Mouse (Mus musculus): ENCODE data around the gene Fcgr1. TPM values are rescaled to one million over a fixed set of nuclear protein-coding genes. Genes with fewer than 3 reads are reported as not detected.
"Not testable (repeated sequence)": the region's sequence is repeated elsewhere in the genome, so short reads cannot be mapped to it uniquely, and the experiment has no call there.

Gene Fcgr1
- polyA plus RNA-seq, 1 experiment from 2014 or later: 4.7 TPM

DNA sequence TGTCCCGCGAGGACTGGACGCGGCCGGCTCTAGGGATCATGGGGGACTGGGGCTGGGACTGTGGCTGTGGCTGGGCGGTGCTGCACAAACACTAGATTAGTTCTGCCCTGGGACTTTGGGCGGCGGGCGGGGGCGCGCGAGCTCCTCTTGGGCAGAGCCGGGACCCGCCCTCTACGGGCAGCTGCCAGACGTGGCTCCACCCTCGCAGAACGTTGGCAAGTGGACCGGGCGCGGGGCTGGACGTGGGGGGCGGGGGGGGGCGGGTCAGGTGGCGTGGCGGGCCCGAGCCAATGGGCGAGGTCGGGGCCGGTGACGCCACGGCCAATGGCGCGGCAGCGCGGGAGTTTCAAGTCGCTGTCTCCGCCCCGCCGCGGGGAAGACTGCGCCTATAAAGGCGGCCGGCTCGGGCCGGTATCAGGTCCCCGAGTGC is 47.3 kb downstream of the Fcgr1 start, which contains the start of gene Hist2h3c1:
Gene Hist2h3c1 (plus strand): TSS at position 259 of the 430 bp plus-strand sequence.
- 0% methylated on average over 11 of the region's 47 CpGs for WGBS (ENCODE audit: insufficient replicate concordance)
- H3K4me1 ChIP-seq (replicated peaks): peaks cover 64% of the 10 kb centered on the region
- peak; percentile 82 for ATAC-seq (ENCODE audit: insufficient read depth)

DNA sequence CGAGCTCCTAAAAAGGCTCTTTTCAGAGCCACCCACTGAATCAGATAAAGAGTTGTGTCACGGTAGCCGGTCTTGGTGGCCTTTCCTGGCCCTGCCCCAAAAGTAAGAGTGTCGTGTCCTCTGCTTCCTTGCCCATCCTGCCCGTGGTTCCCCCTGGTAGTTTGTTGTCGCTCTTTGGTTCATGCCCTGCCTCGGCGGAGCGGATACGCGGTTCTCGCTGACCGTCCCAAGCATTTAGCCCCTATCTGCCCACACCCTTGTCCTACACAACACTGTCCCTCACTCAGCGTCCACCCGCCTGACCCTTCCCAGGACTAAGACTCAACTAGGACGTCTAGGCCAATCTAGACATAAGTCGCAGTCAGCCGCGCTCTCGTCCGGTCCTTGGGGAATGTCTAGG is 47.8 kb downstream of the Fcgr1 start:
- Histone ChIP-seq H3K4me1 (replicated peaks) (peaks cover 64% of the 10 kb centered on the region), H3K27ac (replicated peaks) (peak overlapping the region; percentile 90), H3K4me3 (replicated peaks) (peak overlapping the region; percentile 44)
- H3K9me3 ChIP-seq (replicated peaks); H3K36me3 ChIP-seq (replicated peaks); H3K27me3 ChIP-seq; H3K4me2 ChIP-seq; H3K9ac ChIP-seq: not testable (repeated sequence)
- under 1% methylated on average over 11 of the region's 21 CpGs for WGBS (ENCODE audit: insufficient replicate concordance)
- ATAC-seq (ENCODE audit: insufficient read depth): peak; percentile 56

More for the DNA sequence above, 47.3 kb downstream of the Fcgr1 start, which contains the start of gene Hist2h3c1:
- Histone ChIP-seq H3K4me3 (replicated peaks) (peak within 1 kb of the TSS; percentile 63), H3K27ac (replicated peaks) (peak within 1 kb of the TSS; percentile 96), H3K4me2 (peak within 1 kb of the TSS; percentile 62), H3K9ac (peak within 1 kb of the TSS; percentile 69)
- H3K9me3 ChIP-seq (replicated peaks); H3K27me3 ChIP-seq; H3K36me3 ChIP-seq (replicated peaks): not testable (repeated sequence)

- H3K9ac ChIP-seq: peak within 1 kb of the TSS; percentile 90
- peak within 1 kb of the TSS; percentile 98 for H3K27ac ChIP-seq (replicated peaks)
- not testable (repeated sequence) for H3K9me3 ChIP-seq (replicated peaks); H3K36me3 ChIP-seq (replicated peaks); H3K27me3 ChIP-seq
- WGBS (ENCODE audit: insufficient replicate concordance): under 1% methylated on average over 45 of the region's 88 CpGs
- peak within 1 kb of the TSS; percentile 80 for H3K4me2 ChIP-seq
- peak within 1 kb of the TSS; percentile 63 for H3K4me3 ChIP-seq (replicated peaks)
- peak; percentile 65 for ATAC-seq (ENCODE audit: insufficient read depth)
- peaks cover 60% of the 10 kb centered on the region for H3K4me1 ChIP-seq (replicated peaks)
Observed at GRCm38 (mm10) chr3:96245003-96245886, 48.5 kb downstream of the Fcgr1 start, which contains the start of gene Hist2h2aa1. Gene Hist2h2aa1 (plus strand): TSS chr3:96245497.

DNA sequence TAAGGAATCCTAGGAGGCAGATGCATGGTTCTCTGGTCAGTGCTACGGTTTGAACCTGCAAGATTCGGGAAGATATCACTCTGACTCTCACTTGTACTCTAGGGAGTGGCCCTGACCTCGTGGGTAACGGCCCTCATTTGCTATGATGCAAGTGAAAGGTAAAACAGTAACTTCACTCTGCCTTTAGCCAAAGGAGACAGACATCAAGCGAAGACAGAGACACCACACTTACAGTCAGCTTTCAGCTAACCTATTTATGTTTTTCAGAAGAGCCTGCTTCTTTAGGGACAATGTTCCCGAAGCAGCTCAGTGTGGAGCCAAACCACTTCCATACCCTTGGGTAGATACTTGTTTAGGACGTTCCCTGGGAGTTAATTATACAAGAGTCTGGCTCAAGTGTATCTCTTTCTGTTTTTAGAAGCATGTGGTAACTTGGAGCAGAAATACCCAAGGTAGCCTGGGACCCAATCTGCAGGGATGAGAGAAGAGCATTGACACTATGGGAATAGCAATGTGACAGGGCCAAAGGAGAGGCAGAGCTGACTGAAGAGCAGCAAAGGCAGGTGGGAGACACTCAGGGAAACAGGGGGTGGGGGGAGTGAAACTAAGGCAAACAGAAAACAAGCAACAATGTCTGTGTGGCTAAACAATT is 49.7 kb downstream of the Fcgr1 start:
- Histone ChIP-seq H3K4me1 (replicated peaks) (peaks cover 48% of the 10 kb centered on the region), H3K27me3 (no peaks in the 10 kb centered on the region), H3K9me3 (replicated peaks) (no peaks in the 10 kb centered on the region), H3K9ac (peak overlapping the region; percentile 90), H3K4me3 (replicated peaks) (peak overlapping the region; percentile 63), H3K4me2 (peak overlapping the region; percentile 80), H3K36me3 (replicated peaks) (no peaks in the 10 kb centered on the region), H3K27ac (replicated peaks) (peak overlapping the region; percentile 98)
- ATAC-seq (ENCODE audit: insufficient read depth): no peak
- WGBS (ENCODE audit: insufficient replicate concordance): 55% methylated on average over 7 of the region's 7 CpGs

DNA sequence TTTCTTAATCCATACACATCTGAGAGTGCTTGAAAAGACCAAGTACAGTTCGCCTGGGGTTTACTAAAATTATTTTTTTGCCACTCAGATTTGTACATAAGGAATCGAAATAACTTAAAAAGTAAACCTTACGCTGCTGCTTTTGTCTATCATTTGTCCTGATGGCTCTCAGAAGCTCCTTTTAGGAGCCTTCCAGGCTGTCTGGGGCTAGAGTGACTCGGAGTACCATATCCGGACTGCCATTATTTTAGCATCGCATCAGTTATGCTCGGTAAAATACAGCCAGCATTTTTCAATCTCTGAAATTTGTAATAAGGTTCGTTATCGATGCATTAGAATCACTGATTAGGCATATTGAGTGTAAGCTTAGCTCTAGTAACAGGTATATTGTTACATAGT is 53.0 kb downstream of the Fcgr1 start:
- peak overlapping the region; percentile 38 for H3K4me3 ChIP-seq (replicated peaks)
- peak overlapping the region; percentile 98 for H3K27ac ChIP-seq (replicated peaks)
- H3K9ac ChIP-seq: peak overlapping the region; percentile 52
- no peaks in the 10 kb centered on the region for H3K27me3 ChIP-seq
- no peaks in the 10 kb centered on the region for H3K36me3 ChIP-seq (replicated peaks)
- H3K4me1 ChIP-seq (replicated peaks): peaks cover 57% of the 10 kb centered on the region
- ATAC-seq (ENCODE audit: insufficient read depth): no peak
- 79% methylated on average over 9 of the region's 9 CpGs for WGBS (ENCODE audit: insufficient replicate concordance)
- no peaks in the 10 kb centered on the region for H3K9me3 ChIP-seq (replicated peaks)
- peak overlapping the region; percentile 64 for H3K4me2 ChIP-seq

DNA sequence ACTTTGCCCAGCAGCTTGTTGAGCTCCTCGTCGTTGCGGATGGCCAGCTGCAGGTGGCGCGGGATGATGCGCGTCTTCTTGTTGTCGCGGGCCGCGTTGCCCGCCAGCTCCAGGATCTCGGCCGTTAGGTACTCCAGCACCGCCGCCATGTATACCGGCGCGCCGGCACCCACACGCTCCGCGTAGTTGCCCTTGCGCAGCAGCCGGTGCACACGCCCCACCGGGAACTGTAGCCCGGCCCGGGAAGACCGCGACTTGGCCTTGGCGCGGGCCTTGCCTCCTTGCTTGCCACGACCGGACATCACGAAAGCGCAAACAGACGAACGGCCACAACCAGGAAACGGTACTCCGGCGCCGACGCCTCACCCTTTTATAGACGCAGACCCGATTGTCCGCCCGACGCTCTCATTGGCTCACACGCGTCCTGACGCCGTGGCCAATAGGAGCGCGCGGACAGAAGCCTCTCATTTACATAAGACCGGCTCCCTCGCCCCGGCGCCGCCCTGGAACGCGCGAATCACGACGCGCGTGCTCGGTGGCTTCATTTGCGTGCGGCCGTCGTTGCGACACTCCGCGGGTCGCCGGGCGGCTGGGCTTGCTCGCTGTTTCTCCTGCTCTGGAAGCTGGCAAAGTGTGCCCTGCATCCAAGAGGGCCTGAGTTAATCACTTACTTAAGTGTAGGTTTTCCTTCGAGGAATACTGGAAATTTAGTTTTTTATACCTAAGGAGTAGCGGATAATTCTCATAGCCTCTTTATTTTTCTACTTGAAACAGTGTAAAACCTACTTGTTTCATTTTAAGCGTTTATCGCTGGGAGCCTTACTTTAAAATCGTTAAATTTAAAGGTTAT is 53.6 kb downstream of the Fcgr1 start, which contains the start of gene Hist2h2aa2:
Gene Hist2h2aa2 (minus strand): TSS at position 328 of the 850 bp plus-strand sequence.
- ATAC-seq (ENCODE audit: insufficient read depth): peak; percentile 61
- Histone ChIP-seq H3K4me3 (replicated peaks) (peak within 1 kb of the TSS; percentile 47), H3K4me1 (replicated peaks) (peaks cover 63% of the 10 kb centered on the region), H3K27ac (replicated peaks) (peak within 1 kb of the TSS; percentile 98), H3K9ac (peak within 1 kb of the TSS; percentile 52), H3K4me2 (peak within 1 kb of the TSS; percentile 64)
- not testable (repeated sequence) for H3K9me3 ChIP-seq (replicated peaks); H3K36me3 ChIP-seq (replicated peaks); H3K27me3 ChIP-seq
- 2% methylated on average over 44 of the region's 85 CpGs for WGBS (ENCODE audit: insufficient replicate concordance)

DNA sequence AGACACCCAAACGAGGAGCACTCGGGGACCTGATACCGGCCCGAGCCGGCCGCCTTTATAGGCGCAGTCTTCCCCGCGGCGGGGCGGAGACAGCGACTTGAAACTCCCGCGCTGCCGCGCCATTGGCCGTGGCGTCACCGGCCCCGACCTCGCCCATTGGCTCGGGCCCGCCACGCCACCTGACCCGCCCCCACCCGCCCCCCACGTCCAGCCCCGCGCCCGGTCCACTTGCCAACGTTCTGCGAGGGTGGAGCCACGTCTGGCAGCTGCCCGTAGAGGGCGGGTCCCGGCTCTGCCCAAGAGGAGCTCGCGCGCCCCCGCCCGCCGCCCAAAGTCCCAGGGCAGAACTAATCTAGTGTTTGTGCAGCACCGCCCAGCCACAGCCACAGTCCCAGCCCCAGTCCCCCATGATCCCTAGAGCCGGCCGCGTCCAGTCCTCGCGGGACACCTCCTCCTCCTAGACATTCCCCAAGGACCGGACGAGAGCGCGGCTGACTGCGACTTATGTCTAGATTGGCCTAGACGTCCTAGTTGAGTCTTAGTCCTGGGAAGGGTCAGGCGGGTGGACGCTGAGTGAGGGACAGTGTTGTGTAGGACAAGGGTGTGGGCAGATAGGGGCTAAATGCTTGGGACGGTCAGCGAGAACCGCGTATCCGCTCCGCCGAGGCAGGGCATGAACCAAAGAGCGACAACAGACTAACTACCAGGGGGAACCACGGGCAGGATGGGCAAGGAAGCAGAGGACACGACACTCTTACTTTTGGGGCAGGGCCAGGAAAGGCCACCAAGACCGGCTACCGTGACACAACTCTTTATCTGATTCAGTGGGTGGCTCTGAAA is 54.6 kb downstream of the Fcgr1 start, which contains the start of gene Hist2h3c2:
Gene Hist2h3c2 (minus strand): TSS at position 174 of the 840 bp plus-strand sequence.
- Histone ChIP-seq H3K4me1 (replicated peaks) (peaks cover 58% of the 10 kb centered on the region), H3K4me3 (replicated peaks) (peak within 1 kb of the TSS; percentile 65), H3K9ac (peak within 1 kb of the TSS; percentile 77), H3K4me2 (peak within 1 kb of the TSS; percentile 75), H3K27ac (replicated peaks) (peak within 1 kb of the TSS; percentile 95)
- not testable (repeated sequence) for H3K9me3 ChIP-seq (replicated peaks); H3K36me3 ChIP-seq (replicated peaks); H3K27me3 ChIP-seq
- ATAC-seq (ENCODE audit: insufficient read depth): peak; percentile 81
- WGBS (ENCODE audit: insufficient replicate concordance): 0% methylated on average over 27 of the region's 68 CpGs

GRCm38 (mm10) chr3:96237904-96238511 is 55.8 kb downstream of the Fcgr1 start:
- H3K4me1 ChIP-seq (replicated peaks): peaks cover 47% of the 10 kb centered on the region
- peak overlapping the region; percentile 75 for H3K4me2 ChIP-seq
- peak overlapping the region; percentile 77 for H3K9ac ChIP-seq
- no peak for ATAC-seq (ENCODE audit: insufficient read depth)
- under 1% methylated on average over 12 of the region's 12 CpGs for WGBS (ENCODE audit: insufficient replicate concordance)
- H3K9me3 ChIP-seq (replicated peaks): no peaks in the 10 kb centered on the region
- H3K4me3 ChIP-seq (replicated peaks): peak overlapping the region; percentile 65
- H3K36me3 ChIP-seq (replicated peaks): no peaks in the 10 kb centered on the region
- peak overlapping the region; percentile 95 for H3K27ac ChIP-seq (replicated peaks)
- no peaks in the 10 kb centered on the region for H3K27me3 ChIP-seq

DNA sequence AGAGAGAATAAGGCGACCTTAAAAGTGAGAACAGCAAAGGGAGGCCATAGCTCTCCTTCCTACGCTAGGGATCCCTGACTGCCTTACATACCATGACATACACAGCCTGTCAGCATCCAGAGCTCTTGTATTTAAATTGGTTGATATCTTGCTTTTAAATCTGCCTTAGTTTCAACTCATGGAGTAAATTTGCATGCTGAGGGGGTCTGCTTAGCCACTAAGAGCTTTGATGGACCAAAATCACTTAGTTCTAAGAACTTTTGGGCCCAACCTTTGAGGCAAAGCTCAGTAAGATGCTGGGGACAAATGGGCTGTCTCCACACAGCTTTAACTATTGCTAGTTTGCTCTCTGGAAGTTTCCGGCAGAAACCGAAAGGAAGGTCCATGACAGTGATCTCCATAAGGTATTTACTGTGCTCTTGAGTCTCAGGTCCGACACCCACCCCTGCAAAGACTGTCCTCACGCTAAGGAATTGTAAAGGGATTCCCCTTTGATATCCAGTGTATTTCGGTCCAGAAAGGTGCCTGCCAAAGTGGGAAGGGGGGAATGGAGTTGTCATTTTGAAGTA is 56.4 kb downstream of the Fcgr1 start:
- ATAC-seq (ENCODE audit: insufficient read depth): no peak
- peak overlapping the region; percentile 75 for H3K4me2 ChIP-seq
- peak overlapping the region; percentile 65 for H3K4me3 ChIP-seq (replicated peaks)
- H3K9ac ChIP-seq: peak overlapping the region; percentile 77
- no peaks in the 10 kb centered on the region for H3K9me3 ChIP-seq (replicated peaks)
- H3K4me1 ChIP-seq (replicated peaks): peaks cover 42% of the 10 kb centered on the region
- no peaks in the 10 kb centered on the region for H3K27me3 ChIP-seq
- H3K27ac ChIP-seq (replicated peaks): peak overlapping the region; percentile 95
- H3K36me3 ChIP-seq (replicated peaks): no peaks in the 10 kb centered on the region
- 22% methylated on average over 7 of the region's 7 CpGs for WGBS (ENCODE audit: insufficient replicate concordance)
